Mouse (Mus musculus) lung, postnatal 36 days (tissue): Measurements from ENCODE around the gene Mansc1.

ENCODE experiments used
- DNase-seq: peaks from one replicate; pipeline ENCODE4 v3.0.0; 2022; ENCODE audit warnings: mixed read lengths

Mansc1 gene

DNA sequence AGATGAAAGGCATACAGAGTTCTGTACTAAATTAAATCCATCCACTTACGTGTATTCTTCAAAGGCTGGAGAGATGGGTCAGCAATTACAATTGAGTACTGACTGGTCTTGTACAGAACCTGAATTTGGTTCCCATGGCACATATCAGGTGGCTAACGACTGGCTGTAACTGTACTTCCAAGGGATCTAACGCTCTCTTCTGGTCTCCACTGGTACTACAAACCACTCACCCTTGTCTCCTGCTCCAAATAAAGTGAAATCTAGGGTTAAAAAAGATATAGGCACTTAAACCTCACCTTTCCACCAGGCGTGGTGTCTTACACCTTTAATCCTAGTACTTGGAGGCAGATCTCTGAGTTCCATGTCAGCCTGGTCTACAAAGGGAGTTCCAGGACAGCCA is 4.2 kb upstream of the Mansc1 start:
- DNase-seq = no peak

- no peak for DNase-seq
Measured at GRCm38 (mm10) chr6:134633553-134633952, 1.3 kb upstream of the Mansc1 start.

- DNase-seq = no peak
Measured at GRCm38 (mm10) chr6:134632756-134633155, 468 bp upstream of the Mansc1 start.

- DNase-seq = no peak
Measured at GRCm38 (mm10) chr6:134630447-134630846, 1.8 kb downstream of the Mansc1 start.

- DNase-seq = no peak
Measured at GRCm38 (mm10) chr6:134626564-134626963, 5.7 kb downstream of the Mansc1 start.

- DNase-seq = no peak
Measured at GRCm38 (mm10) chr6:134625431-134625830, 6.9 kb downstream of the Mansc1 start.

DNA sequence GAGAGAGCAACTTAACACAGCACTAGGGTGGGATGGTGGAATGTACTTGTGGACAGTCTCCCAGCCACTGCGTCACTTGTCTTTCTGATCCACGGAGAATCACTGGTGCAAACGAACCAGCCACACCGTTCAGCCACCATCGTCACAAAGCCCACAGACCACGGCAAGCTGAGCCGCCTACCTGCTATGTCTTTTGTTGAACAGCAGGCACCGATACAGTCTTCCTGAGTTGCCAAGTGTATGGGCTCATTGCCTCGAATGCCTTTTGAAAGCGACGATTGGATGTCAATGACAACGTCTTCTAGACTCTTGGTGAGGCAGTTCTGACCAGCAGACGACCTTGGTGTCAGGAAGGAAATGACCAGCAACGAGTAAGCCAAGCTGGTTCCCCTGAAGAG is 10.7 kb downstream of the Mansc1 start:
- no peak for DNase-seq

DNA sequence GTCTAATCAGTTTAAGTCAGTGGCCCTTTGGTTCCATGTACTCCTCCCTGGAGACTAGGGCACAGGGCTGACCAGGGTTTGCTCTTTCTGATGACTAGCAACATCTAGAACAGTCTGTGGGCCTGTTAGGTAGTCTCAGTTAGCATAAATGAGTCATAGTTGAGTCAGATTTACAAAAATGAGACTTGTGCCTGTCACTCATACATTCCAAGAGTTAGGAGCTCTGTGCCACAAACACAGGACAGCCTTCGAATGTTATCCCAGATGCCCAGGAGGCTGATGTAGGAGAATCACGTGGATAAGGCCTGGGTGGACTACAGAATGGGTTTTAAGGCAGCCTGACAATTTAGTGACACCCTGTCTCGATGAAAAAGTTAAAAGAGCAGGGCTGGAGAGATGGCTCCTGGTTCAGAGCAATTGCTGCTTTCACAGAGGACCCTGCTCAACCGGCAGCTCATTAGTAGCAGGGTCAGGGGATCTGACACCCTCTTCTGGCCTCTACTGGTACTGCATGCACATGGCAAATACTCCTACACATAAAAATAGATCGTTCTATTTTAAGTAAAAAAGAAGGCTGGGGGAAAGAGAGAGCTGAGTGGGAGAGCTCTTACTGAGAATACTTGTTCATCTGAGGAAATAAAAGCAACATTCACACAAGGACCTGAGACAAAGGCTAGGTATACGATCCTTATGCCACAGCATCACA is 11.3 kb downstream of the Mansc1 start:
- no peak for DNase-seq

DNA sequence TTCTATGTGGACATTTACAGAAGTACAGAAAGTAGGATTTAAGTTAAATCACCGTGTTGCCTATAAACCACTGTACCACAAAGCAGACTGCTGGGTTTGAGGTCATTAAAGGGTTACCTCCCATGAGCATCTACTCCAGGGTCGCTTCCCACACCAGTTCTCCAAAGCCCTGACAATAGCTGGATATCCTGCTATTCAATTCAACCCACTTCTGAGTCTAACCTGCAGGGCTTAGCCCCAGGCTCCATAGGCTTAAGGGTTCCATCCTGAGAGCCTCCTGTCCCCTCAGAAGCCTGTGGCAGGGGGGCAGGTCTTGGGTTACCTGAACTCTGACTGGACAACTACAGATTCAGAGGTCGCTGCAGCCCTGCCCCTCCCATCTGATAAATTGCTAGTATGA is 12.2 kb downstream of the Mansc1 start:
- no peak for DNase-seq

GRCm38 (mm10) chr6:134617589-134617988 is 14.7 kb downstream of the Mansc1 start:
- DNase-seq = no peak

DNA sequence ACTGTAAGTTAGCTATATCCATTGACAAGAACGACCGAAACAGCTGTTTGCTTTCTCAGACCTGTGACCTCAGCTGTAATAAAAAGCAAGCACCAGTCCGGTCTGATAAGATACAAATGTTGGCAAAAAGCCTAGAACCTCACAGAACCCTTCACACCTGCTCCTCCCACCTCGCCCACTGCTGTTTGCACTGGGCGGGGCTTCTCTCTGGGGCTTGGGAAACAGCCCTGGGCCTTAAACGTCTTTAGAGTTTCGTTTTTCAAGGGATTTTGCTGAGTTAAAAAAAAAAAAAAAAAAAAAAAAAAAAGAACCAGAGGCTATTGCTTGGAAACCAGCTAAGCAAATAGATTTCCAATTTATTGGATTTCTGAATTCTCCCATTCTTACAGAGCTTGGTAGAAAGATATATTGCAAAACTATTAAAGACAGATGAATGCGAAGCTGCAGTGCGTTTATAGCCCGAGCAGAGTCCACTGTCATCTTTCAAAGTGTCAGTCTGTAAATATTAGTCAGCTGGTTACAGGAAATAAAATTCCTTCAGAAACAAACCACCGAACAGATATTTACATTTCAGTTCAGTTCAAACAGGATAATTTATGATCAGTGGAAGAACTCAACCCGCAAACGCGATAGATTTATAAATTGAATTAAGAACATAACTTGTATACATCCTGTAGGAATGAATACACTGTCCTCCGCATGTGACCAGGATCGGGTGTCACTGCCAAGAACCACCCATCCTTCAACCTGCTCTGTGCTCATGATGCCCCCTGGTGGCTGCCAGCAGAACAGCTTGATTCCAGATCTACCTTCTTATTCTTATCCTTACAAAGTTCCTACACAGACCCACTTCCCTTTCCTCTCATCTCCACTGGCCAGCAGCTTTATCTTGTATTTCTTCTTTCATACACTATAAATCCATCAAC is 17.3 kb downstream of the Mansc1 start:
- peak; percentile 95 for DNase-seq

GRCm38 (mm10) chr6:134614322-134614721 is 18.0 kb downstream of the Mansc1 start:
- DNase-seq = no peak

DNA sequence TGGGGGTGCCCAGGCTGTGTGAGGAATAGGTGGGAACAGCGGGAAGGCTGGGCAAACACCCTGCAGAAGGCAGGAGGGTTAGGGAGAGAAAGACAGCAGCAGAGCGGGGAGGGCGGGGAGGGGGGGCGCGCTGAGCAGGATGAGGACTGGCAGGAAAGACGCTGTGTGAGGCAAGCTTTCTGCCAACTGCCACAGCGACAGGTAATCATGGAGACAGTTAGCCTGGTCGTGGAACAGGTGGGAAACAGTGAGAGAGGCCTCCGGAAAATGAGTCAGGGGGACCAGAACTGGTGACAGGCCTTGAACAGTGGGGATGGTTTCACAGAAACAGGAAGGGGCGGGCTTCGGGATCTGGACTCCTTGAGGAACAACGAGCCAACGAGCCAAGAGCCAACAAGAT is 20.4 kb downstream of the Mansc1 start:
- DNase-seq = no peak

- no peak for DNase-seq
Measured at GRCm38 (mm10) chr6:134610380-134610779, 21.9 kb downstream of the Mansc1 start.

GRCm38 (mm10) chr6:134606949-134607746 is 25.1 kb downstream of the Mansc1 start:
- DNase-seq = peak; percentile 85

DNA sequence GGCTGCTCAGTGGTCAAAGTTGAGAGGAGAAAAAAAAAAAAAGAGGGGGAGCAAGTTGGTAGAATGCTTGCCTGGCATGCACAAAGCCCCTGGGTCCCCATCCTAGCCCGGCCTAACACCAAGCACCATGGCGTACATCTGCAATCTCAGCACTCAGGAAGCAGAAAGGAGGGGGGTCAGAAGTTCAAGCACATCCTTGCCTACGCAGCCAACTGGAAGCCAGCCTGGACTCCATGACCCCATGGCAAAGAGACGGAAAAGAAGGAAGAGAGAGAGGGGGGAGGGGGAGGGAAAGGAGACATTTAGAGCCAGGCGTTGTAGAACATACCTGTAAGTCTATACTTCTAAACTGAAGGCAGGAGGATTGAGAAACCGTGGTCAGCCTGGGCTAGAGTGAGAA is 25.7 kb downstream of the Mansc1 start:
- DNase-seq = peak; percentile 69

- DNase-seq = no peak
Measured at GRCm38 (mm10) chr6:134605196-134605595, 27.1 kb downstream of the Mansc1 start.

GRCm38 (mm10) chr6:134602371-134603003 is 29.8 kb downstream of the Mansc1 start:
- no peak for DNase-seq

GRCm38 (mm10) chr6:134601766-134602165 is 30.5 kb downstream of the Mansc1 start:
- no peak for DNase-seq

DNA sequence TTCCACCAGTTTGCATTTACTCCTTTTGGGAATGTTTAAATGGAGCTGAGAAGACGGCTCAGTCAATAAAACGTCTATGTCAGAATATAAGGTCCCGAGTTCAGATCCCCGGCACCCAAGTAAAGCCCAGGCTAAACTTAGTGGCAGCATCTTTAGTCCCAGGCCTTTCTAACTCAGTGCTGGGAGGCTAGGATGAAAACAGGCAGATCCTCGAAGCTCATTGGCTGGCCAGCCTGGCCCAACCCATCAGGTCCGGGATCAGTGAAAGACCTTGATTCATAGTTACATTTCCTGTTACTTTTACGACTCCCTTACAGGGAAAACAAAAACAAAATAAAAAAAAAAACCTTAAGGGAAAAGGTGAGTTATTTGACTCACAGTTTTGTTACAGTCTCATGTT is 31.2 kb downstream of the Mansc1 start:
- no peak for DNase-seq

GRCm38 (mm10) chr6:134599239-134599638 is 33.0 kb downstream of the Mansc1 start:
- DNase-seq = no peak

DNA sequence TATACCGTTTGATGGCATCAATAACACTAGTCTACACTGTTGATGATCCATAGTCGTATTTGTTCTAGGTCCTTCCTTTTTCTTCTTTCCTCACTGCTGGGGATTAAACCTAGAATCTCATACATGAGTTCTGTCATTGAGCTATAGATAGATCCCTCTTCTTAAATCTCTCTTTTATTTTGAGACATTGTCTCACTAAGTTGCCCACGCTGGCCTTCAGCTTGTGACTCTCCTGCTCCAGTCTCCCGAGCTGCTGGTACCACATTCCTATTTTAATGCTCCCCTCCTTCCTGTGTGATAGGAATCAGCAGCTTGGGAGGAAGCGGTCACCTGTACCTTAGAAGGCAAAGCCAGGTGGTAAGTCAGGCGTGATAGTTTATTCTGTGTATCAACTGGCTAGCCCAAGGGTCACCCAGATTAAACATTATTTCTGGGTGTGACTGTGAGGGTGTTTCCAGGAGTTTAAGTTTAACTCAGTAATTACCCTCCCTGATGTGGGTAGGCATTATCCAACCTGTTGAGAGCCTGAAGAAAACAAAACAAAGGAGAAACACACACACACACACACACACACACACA is 34.5 kb downstream of the Mansc1 start:
- no peak for DNase-seq
